In genomic region chr1:135834206-135834859, GRCm38 (mm10) we compare ENCODE assay signal across 21 mouse cellular contexts. TPM values are rescaled to one million over a fixed set of nuclear protein-coding genes. Genes with fewer than 3 reads are reported as not detected.
DNase-seq lines count a peak whose midpoint lies in the region; ATAC-seq and TF ChIP-seq lines count a peak whose summit lies in the region.
"Had no signal": no experiment of that assay in that cellular context is flagged by ENCODE, and none has a peak within 500 bp of the region (broad histone marks: within the 10 kb centered on the region; RNA-seq: fewer than 3 reads in every experiment).

No protein-coding gene starts in this region.

- no peaks in the 10 kb centered on the region for H3K4me1 ChIP-seq in liver, postnatal 0 days (ENCODE audit: insufficient read depth)
- H3K4me1 ChIP-seq in liver, embryonic 11.5 days (replicated peaks; ENCODE audit: control insufficient read depth, insufficient read depth, low read length), result no peaks in the 10 kb centered on the region
- peaks cover 46% of the 10 kb centered on the region for H3K4me1 ChIP-seq in heart, embryonic 16.5 days (ENCODE audit: control insufficient read depth, insufficient read depth, low read length)
- H3K4me1 ChIP-seq in forebrain, embryonic 10.5 days, result peaks cover 20% of the 10 kb centered on the region
- H3K4me1 ChIP-seq: forebrain, embryonic 12.5 days; neural tube, embryonic 12.5 days had no signal

- H3K27me3 ChIP-seq in liver, postnatal 0 days (ENCODE audit: insufficient read depth, low read length), result 0 out of 2 replicates have a peak, but pooled peaks cover 2% of the 10 kb centered on the region
- H3K27me3 ChIP-seq in liver, embryonic 11.5 days (replicated peaks; ENCODE audit: control insufficient read depth, insufficient read depth, low read length), result no peaks in the 10 kb centered on the region
- no peaks in the 10 kb centered on the region for H3K27me3 ChIP-seq in heart, embryonic 16.5 days (ENCODE audit: control insufficient read depth, insufficient read depth, low read length)
- H3K27me3 ChIP-seq in forebrain, embryonic 10.5 days (ENCODE audit: poor library complexity, severe bottlenecking), result 0 out of 2 replicates have a peak, but pooled peaks cover 7% of the 10 kb centered on the region
- H3K27me3 ChIP-seq: forebrain, embryonic 12.5 days; hindbrain, embryonic 12.5 days; neural tube, embryonic 12.5 days had no signal

- H3K9me3 ChIP-seq in liver, postnatal 0 days (ENCODE audit: low read length), result no peaks in the 10 kb centered on the region
- H3K9me3 ChIP-seq in liver, embryonic 11.5 days (ENCODE audit: control insufficient read depth, low read length), result no peaks in the 10 kb centered on the region
- H3K9me3 ChIP-seq in heart, embryonic 16.5 days (replicated peaks; ENCODE audit: control insufficient read depth, low read length), result no peaks in the 10 kb centered on the region
- no peaks in the 10 kb centered on the region for H3K9me3 ChIP-seq in forebrain, embryonic 10.5 days
- H3K9me3 ChIP-seq: embryonic facial prominence, embryonic 13.5 days; forebrain, embryonic 12.5 days; hindbrain, embryonic 12.5 days; neural tube, embryonic 12.5 days had no signal

- no peak overlapping the region for H3K4me3 ChIP-seq in liver, postnatal 0 days (ENCODE audit: low read depth, low read length)
- H3K4me3 ChIP-seq in liver, embryonic 11.5 days (ENCODE audit: low read depth, low read length), result no peak overlapping the region
- no peak overlapping the region for H3K4me3 ChIP-seq in heart, embryonic 16.5 days (ENCODE audit: low read length)
- no peak overlapping the region for H3K4me3 ChIP-seq in forebrain, embryonic 10.5 days
- H3K4me3 ChIP-seq: embryonic facial prominence, embryonic 13.5 days; forebrain, embryonic 12.5 days; hindbrain, embryonic 12.5 days; layer of hippocampus, adult 2 months; neural tube, embryonic 12.5 days had no signal

- H3K9ac ChIP-seq in liver, postnatal 0 days (replicated peaks), result no peak overlapping the region
- H3K9ac ChIP-seq in liver, embryonic 11.5 days (ENCODE audit: low read depth, low read length), result no peak overlapping the region
- H3K9ac ChIP-seq in heart, embryonic 16.5 days (ENCODE audit: low read length), result peak overlapping the region; percentile 30
- H3K9ac ChIP-seq: embryonic facial prominence, embryonic 13.5 days; forebrain, embryonic 12.5 days; hindbrain, embryonic 12.5 days; liver, embryonic 14.5 days; neural tube, embryonic 12.5 days had no signal

- no peak overlapping the region for H3K4me2 ChIP-seq in liver, postnatal 0 days (ENCODE audit: low read depth, low read length)
- H3K4me2 ChIP-seq in liver, embryonic 11.5 days, result no peak overlapping the region
- H3K4me2 ChIP-seq in heart, embryonic 16.5 days (ENCODE audit: low read depth, low read length), result peak overlapping the region; percentile 11; the same call in 1 of the 2 replicates
- H3K4me2 ChIP-seq: embryonic facial prominence, embryonic 13.5 days; forebrain, embryonic 12.5 days; hindbrain, embryonic 12.5 days; neural tube, embryonic 12.5 days had no signal

- 58% methylated on average over 6 of the region's 6 CpGs for WGBS in liver, postnatal 0 days (ENCODE audit: insufficient replicate concordance)
- 70% methylated on average over 6 of the region's 6 CpGs for WGBS in liver, embryonic 11.5 days
- WGBS in heart, embryonic 16.5 days, result 28% methylated on average over 6 of the region's 6 CpGs
- WGBS in forebrain, embryonic 10.5 days, result 81% methylated on average over 6 of the region's 6 CpGs

- no peak for TF ChIP-seq EP300 in liver, postnatal 0 days (IDR thresholded peaks at IDR 0.05; ENCODE audit: low read depth)

- H3K27ac ChIP-seq in liver, postnatal 0 days (ENCODE audit: low read depth), result no peak overlapping the region
- H3K27ac ChIP-seq in liver, embryonic 11.5 days (ENCODE audit: low read depth, low read length), result no peak overlapping the region
- H3K27ac ChIP-seq in heart, embryonic 16.5 days (ENCODE audit: low read length), result peak overlapping the region; percentile 96
- H3K27ac ChIP-seq in forebrain, embryonic 10.5 days, result no peak overlapping the region
- H3K27ac ChIP-seq: embryonic facial prominence, embryonic 13.5 days; forebrain, embryonic 12.5 days; hindbrain, embryonic 12.5 days; layer of hippocampus, adult 2 months; liver, embryonic 14.5 days; macrophage; neural tube, embryonic 12.5 days had no signal

- intact Hi-C loops in left cerebral cortex, postnatal 10 days (cut with DNase I), result no loop called here

- H3K36me3 ChIP-seq in liver, postnatal 0 days (replicated peaks; ENCODE audit: insufficient read depth, low read length), result no peaks in the 10 kb centered on the region
- no peaks in the 10 kb centered on the region for H3K36me3 ChIP-seq in liver, embryonic 11.5 days (ENCODE audit: control insufficient read depth, insufficient read depth, low read length)
- H3K36me3 ChIP-seq in heart, embryonic 16.5 days (ENCODE audit: control insufficient read depth, insufficient read depth), result no peaks in the 10 kb centered on the region
- H3K36me3 ChIP-seq in forebrain, embryonic 10.5 days (replicated peaks), result no peaks in the 10 kb centered on the region
- H3K36me3 ChIP-seq: embryonic facial prominence, embryonic 13.5 days; forebrain, embryonic 12.5 days; hindbrain, embryonic 12.5 days; neural tube, embryonic 12.5 days had no signal

- DNase-seq in frontal cortex, postnatal 36 days (ENCODE audit: low spot score in 2 of 2), result no peak
- no peak for DNase-seq in liver, postnatal 0 days
- no peak for DNase-seq in liver, embryonic 11.5 days (ENCODE audit: low spot score)
- peak; percentile 19 to 47 for DNase-seq in thymus, postnatal 10 days (ENCODE audit: low spot score in 2 of 2)
- DNase-seq in left cerebral cortex, postnatal 10 days (ENCODE audit: extremely low spot score in 1 of 2, low spot score in 2 of 2), result no peak
- DNase-seq in forebrain, embryonic 10.5 days (ENCODE audit: extremely low spot score, low spot score), result no peak
- DNase-seq: adrenal gland, postnatal 36 days; cerebellum, postnatal 25 days; gastrocnemius, postnatal 10 days; kidney, adult 9 months had no signal

- ATAC-seq in frontal cortex, adult (ENCODE audit: low TSS enrichment), result peak; percentile 54; the same call in 1 of the 2 replicates
- ATAC-seq in liver, postnatal 0 days, result no peak
- ATAC-seq in liver, embryonic 11.5 days (replicated peaks; ENCODE audit: low FRiP score), result no peak
- no peak for ATAC-seq in heart, embryonic 16.5 days (replicated peaks; ENCODE audit: extremely low read depth, insufficient read depth, low FRiP score)
- ATAC-seq: activated CD4-positive, CD25-positive, alpha-beta regulatory T cell, adult 4 months; midbrain, embryonic 16.5 days had no signal

- TF ChIP-seq CTCF in liver, postnatal 0 days (IDR thresholded peaks at IDR 0.05; ENCODE audit: low read depth), result peak; percentile 14; the same call in 1 of the 2 replicates

RNA-seq across cellular contexts. Expression of gene Tnnt2, which starts 1.8 kb away (rescaled TPM):
- polyA plus RNA-seq in liver, postnatal 0 days (2015; fragmentation: Nextera tagmentation; extraction: Ambion mirVana), result 3.2 and 3.6 TPM in 2 replicates
- 12.9 and 37.4 TPM in 2 replicates for polyA plus RNA-seq in liver, embryonic 11.5 days (2014; fragmentation: Nextera tagmentation; extraction: Ambion mirVana)
- 9,605 and 10,628 TPM in 2 replicates for polyA plus RNA-seq in heart, embryonic 16.5 days (2015; fragmentation: Nextera tagmentation; extraction: Ambion mirVana)
- 1 to 10 TPM; 2.0 to 3.3 TPM for total RNA-seq in left cerebral cortex, postnatal 10 days (2021)
- 0.45 TPM in 1 of 2 replicates, not detected in the other for polyA plus RNA-seq in forebrain, embryonic 10.5 days (2016; fragmentation: Nextera tagmentation; extraction: Ambion mirVana)
- polyA plus RNA-seq: macrophage had no signal

RNA-seq across cellular contexts. Expression of gene Lad1, which starts 15.9 kb away (rescaled TPM):
- polyA plus RNA-seq in liver, postnatal 0 days (2015; fragmentation: Nextera tagmentation; extraction: Ambion mirVana), result 0.42 and 0.77 TPM in 2 replicates
- 0.99 and 1.7 TPM in 2 replicates for polyA plus RNA-seq in liver, embryonic 11.5 days (2014; fragmentation: Nextera tagmentation; extraction: Ambion mirVana)
- polyA plus RNA-seq in heart, embryonic 16.5 days (2015; fragmentation: Nextera tagmentation; extraction: Ambion mirVana), result 5.9 TPM in 2 replicates
- under 1 TPM; 0.75 to 0.91 TPM for total RNA-seq in left cerebral cortex, postnatal 10 days (2021)
- 3.1 and 3.7 TPM in 2 replicates for polyA plus RNA-seq in forebrain, embryonic 10.5 days (2016; fragmentation: Nextera tagmentation; extraction: Ambion mirVana)
- total RNA-seq: adrenal gland, postnatal 36 days had no signal

RNA-seq across cellular contexts. Expression of gene Tnni1, which starts 55.1 kb away (rescaled TPM):
- 1.2 and 4.7 TPM in 2 replicates for polyA plus RNA-seq in liver, postnatal 0 days (2015; fragmentation: Nextera tagmentation; extraction: Ambion mirVana)
- 42.1 and 58.2 TPM in 2 replicates for polyA plus RNA-seq in liver, embryonic 11.5 days (2014; fragmentation: Nextera tagmentation; extraction: Ambion mirVana)
- polyA plus RNA-seq in heart, embryonic 16.5 days (2015; fragmentation: Nextera tagmentation; extraction: Ambion mirVana), result 4,265 and 4,826 TPM in 2 replicates
- total RNA-seq in left cerebral cortex, postnatal 10 days (2021), result 1 to 10 TPM in 1 of 2 experiments, under 1 TPM in 1; 0.99 to 1.1 TPM
- polyA plus RNA-seq in forebrain, embryonic 10.5 days (2016; fragmentation: Nextera tagmentation; extraction: Ambion mirVana), result 0.55 and 1.3 TPM in 2 replicates
- polyA plus RNA-seq: activated CD4-positive, CD25-positive, alpha-beta regulatory T cell, adult 4 months; macrophage had no signal

Comparison
In these comparisons a context has a peak if more than half of its experiments do, and no peak if none do; other contexts are left out.
1. DNase-seq: peak in thymus, postnatal 10 days (2 of 2); none in frontal cortex, postnatal 36 days (0 of 2), liver, postnatal 0 days (single experiment), liver, embryonic 11.5 days (single experiment), left cerebral cortex, postnatal 10 days (0 of 2) and forebrain, embryonic 10.5 days (single experiment).
2. RNA of gene Tnnt2, which starts 1.8 kb away (polyA plus RNA-seq): 9,605 to 10,628 TPM in heart, embryonic 16.5 days; 12.9 to 37.4 TPM in liver, embryonic 11.5 days, 3.2 to 3.6 TPM in liver, postnatal 0 days and 0.45 TPM in forebrain, embryonic 10.5 days; every median in the first group is over 100 times any median in the second.
3. RNA of gene Tnni1, which starts 55.1 kb away (polyA plus RNA-seq): 4,265 to 4,826 TPM in heart, embryonic 16.5 days; 42.1 to 58.2 TPM in liver, embryonic 11.5 days, 1.2 to 4.7 TPM in liver, postnatal 0 days and 0.55 to 1.3 TPM in forebrain, embryonic 10.5 days; every median in the first group is over 10 times any median in the second.